Mouse (Mus musculus) layer of hippocampus, adult 6 months (tissue): Measurements from ENCODE around the gene Frmd8. TPM values are rescaled to one million over a fixed set of nuclear protein-coding genes. Genes with fewer than 3 reads are reported as not detected.

Experiments used
- long read RNA-seq, 2 experiments: library from polyadenylated mRNA; unstranded; transcript quantifications; one replicate each; pipeline ENCODE4 v2.0.0; 2019 to 2020
- polyA plus RNA-seq: library from polyadenylated mRNA; unstranded; fragments of <200 nt; fragmentation: Nextera tagmentation; gene quantifications from 2 replicates; pipeline ENCODE4 v1.2.3, GENCODE M21; 2021

Frmd8 gene
- polyA plus RNA-seq: 14.0 and 15.8 TPM in 2 replicates
- long read RNA-seq, experiment 1, full-length matches to known transcripts: 22 of 42 reads
- long read RNA-seq, experiment 1, partial matches to known transcripts: 13 of 42 reads
- long read RNA-seq, experiment 1, other reads (novel, unspliced or antisense): 7 of 42 reads
- long read RNA-seq, experiment 2, full-length matches to known transcripts: 192 of 293 reads
- long read RNA-seq, experiment 2, partial matches to known transcripts: 70 of 293 reads
- long read RNA-seq, experiment 2, other reads (novel, unspliced or antisense): 31 of 293 reads

GRCm38 (mm10) chr19:5874969-5875480 lies at the start of gene Frmd8:
Frmd8 (minus strand) TSS chr19:5875274.

GRCm38 (mm10) chr19:5924713-5925093 lies 49.6 kb upstream of the Frmd8 start, which contains the start of gene Cdc42ep2:
Cdc42ep2 (minus strand) TSS chr19:5924816.

GRCm38 (mm10) chr19:5913007-5913719 lies 38.1 kb upstream of the Frmd8 start, which contains the start of gene Dpf2:
Dpf2 (minus strand) TSS chr19:5913010.

GRCm38 (mm10) chr19:5894002-5894678 lies 19.1 kb upstream of the Frmd8 start, which contains the start of gene Tigd3:
Tigd3 (minus strand) TSS chr19:5894149.

GRCm38 (mm10) chr19:5877618-5878361 lies 2.7 kb upstream of the Frmd8 start, which contains the start of gene Slc25a45:
Slc25a45 (plus strand) TSS chr19:5877808.

Other genes starting within 250 kb of the Frmd8 start
- 9.2 and 14.8 TPM in 2 replicates for gene Rela, start 237.8 kb downstream of the Frmd8 start, polyA plus RNA-seq
- 7.2 and 9.3 TPM in 2 replicates for gene Sipa1, start 211.6 kb downstream of the Frmd8 start, polyA plus RNA-seq
- 6.1 and 6.9 TPM in 2 replicates for gene Map3k11, start 186.5 kb downstream of the Frmd8 start, polyA plus RNA-seq
- gene Pcnx3, start 186.4 kb downstream of the Frmd8 start, polyA plus RNA-seq: 6.7 and 8.1 TPM in 2 replicates
- 0.65 and 0.82 TPM in 2 replicates for gene Kcnk7, start 170.9 kb downstream of the Frmd8 start, polyA plus RNA-seq
- 9.6 and 11.4 TPM in 2 replicates for gene Ehbp1l1, start 149.0 kb downstream of the Frmd8 start, polyA plus RNA-seq
- gene Fam89b, start 145.6 kb downstream of the Frmd8 start, polyA plus RNA-seq: 13.9 and 17.1 TPM in 2 replicates
- 2.5 and 4.3 TPM in 2 replicates for gene Ltbp3, start 134.4 kb downstream of the Frmd8 start, polyA plus RNA-seq
- gene Scyl1, start 103.9 kb downstream of the Frmd8 start, polyA plus RNA-seq: 53.3 and 62.2 TPM in 2 replicates
- gene Slc25a45, start 2.5 kb upstream of the Frmd8 start, polyA plus RNA-seq: 0.98 and 1.3 TPM in 2 replicates
- 0.85 and 0.88 TPM in 2 replicates for gene Tigd3, start 18.9 kb upstream of the Frmd8 start, polyA plus RNA-seq
- 36.4 and 37.3 TPM in 2 replicates for gene Dpf2, start 37.7 kb upstream of the Frmd8 start, polyA plus RNA-seq
- 8.6 and 11.3 TPM in 2 replicates for gene Cdc42ep2, start 49.5 kb upstream of the Frmd8 start, polyA plus RNA-seq
- 2.8 and 2.9 TPM in 2 replicates for gene Pola2, start 88.9 kb upstream of the Frmd8 start, polyA plus RNA-seq
- not detected in 2 replicates for gene Slc22a20, start 110.9 kb upstream of the Frmd8 start, polyA plus RNA-seq
- 1.8 and 2.2 TPM in 2 replicates for gene Capn1, start 140.6 kb upstream of the Frmd8 start, polyA plus RNA-seq
- 36.6 and 44.8 TPM in 2 replicates for gene Syvn1, start 171.3 kb upstream of the Frmd8 start, polyA plus RNA-seq
- gene Mrpl49, start 182.5 kb upstream of the Frmd8 start, polyA plus RNA-seq: 51.5 and 58.6 TPM in 2 replicates
- 3,358 and 3,673 TPM in 2 replicates for gene Fau, start 182.6 kb upstream of the Frmd8 start, polyA plus RNA-seq
- gene Znhit2, start 185.9 kb upstream of the Frmd8 start, polyA plus RNA-seq: 85.4 and 98.5 TPM in 2 replicates
- gene Tm7sf2, start 193.1 kb upstream of the Frmd8 start, polyA plus RNA-seq: 14.6 and 16.9 TPM in 2 replicates
- 77.5 and 93.8 TPM in 2 replicates for gene Vps51, start 202.0 kb upstream of the Frmd8 start, polyA plus RNA-seq
- gene Tmem262, start 204.8 kb upstream of the Frmd8 start, polyA plus RNA-seq: not detected in 2 replicates
- 0.39 TPM in 1 of 2 replicates, not detected in the other for gene Gm28374, start 207.0 kb upstream of the Frmd8 start, polyA plus RNA-seq
- gene Zfpl1, start 209.7 kb upstream of the Frmd8 start, polyA plus RNA-seq: 66.0 and 69.1 TPM in 2 replicates
- gene Cdca5, start 209.7 kb upstream of the Frmd8 start, polyA plus RNA-seq: 0.09 and 0.10 TPM in 2 replicates
- gene AC131692.1, start 219.1 kb upstream of the Frmd8 start, polyA plus RNA-seq: not detected in 2 replicates
- 0.09 TPM in 1 of 2 replicates, not detected in the other for gene Naaladl1, start 230.5 kb upstream of the Frmd8 start, polyA plus RNA-seq
- 43.5 and 44.1 TPM in 2 replicates for gene Sac3d1, start 243.4 kb upstream of the Frmd8 start, polyA plus RNA-seq